Mouse (Mus musculus) heart, embryonic 16.5 days (tissue): ENCODE results near the gene Apobec1. TPM values are rescaled to one million over a fixed set of nuclear protein-coding genes. Genes with fewer than 3 reads are reported as not detected.
"Not testable (repeated sequence)": the region's sequence is repeated elsewhere in the genome, so short reads cannot be mapped to it uniquely, and the experiment has no call there.

Experiments
- ATAC-seq: fragments of 200-750 bp; cut with Nextera tagmentation; replicated peaks from 2 replicates; pipeline ENCODE4 v1.8.0; 2017; ENCODE audit warnings: moderate number of reproducible peaks; ENCODE audit not compliant: insufficient read depth, low FRiP score; ENCODE audit errors: extremely low read depth
- H3K27ac ChIP-seq: fragments of 300-500 bp; sonication (generic); 2 replicates; pipeline ENCODE4 v1.5.1; 2014; ENCODE audit warnings: mild to moderate bottlenecking, low read length, control low read depth, moderate library complexity
- H3K27me3 ChIP-seq: fragments of 300-500 bp; sonication (generic); 2 replicates; pipeline ENCODE4 v1.6.1; 2014; ENCODE audit warnings: low read length, mixed read lengths; ENCODE audit not compliant: control insufficient read depth, insufficient read depth
- H3K36me3 ChIP-seq: fragments of 300-500 bp; sonication (generic); 2 replicates; pipeline ENCODE4 v1.6.1; 2014; ENCODE audit not compliant: control insufficient read depth, insufficient read depth
- H3K4me1 ChIP-seq: fragments of 300-500 bp; sonication (generic); 2 replicates; pipeline ENCODE4 v1.6.1; 2014; ENCODE audit warnings: low read length, mixed read lengths; ENCODE audit not compliant: control insufficient read depth, insufficient read depth
- H3K4me2 ChIP-seq: fragments of 300-500 bp; sonication (generic); 2 replicates; pipeline ENCODE4 v1.6.1; 2014; ENCODE audit warnings: low read depth, mild to moderate bottlenecking, control low read depth, low read length
- H3K4me3 ChIP-seq: fragments of 300-500 bp; sonication (generic); 2 replicates; pipeline ENCODE4 v1.5.1; 2014; ENCODE audit warnings: mild to moderate bottlenecking, control low read depth, low read length
- H3K9ac ChIP-seq: fragments of 300-500 bp; sonication (generic); 2 replicates; pipeline ENCODE4 v1.6.1; 2014; ENCODE audit warnings: low read length, control low read depth
- H3K9me3 ChIP-seq: fragments of 300-500 bp; sonication (generic); replicated peaks from 2 replicates; pipeline ENCODE4 v1.6.1; 2016; ENCODE audit warnings: low read length; ENCODE audit not compliant: control insufficient read depth
- WGBS: fragments of 180-500 bp; shearing (Covaris S2); extraction: QIAGEN DNeasy Blood & Tissue Kit; methylation state at CpG from one replicate; pipeline ENCODE4 v1.1.7; 2014; 5-methylcytosine and 5-hydroxymethylcytosine counted together
- polyA plus RNA-seq: library from polyadenylated mRNA; unstranded; fragments of >200 nt; fragmentation: Nextera tagmentation; extraction: Ambion mirVana; gene quantifications from 2 replicates; pipeline ENCODE4 v1.2.1, GENCODE M21; 2015

The Apobec1 gene
- polyA plus RNA-seq, 1 experiment from 2014 or later, result 5.0 TPM

DNA sequence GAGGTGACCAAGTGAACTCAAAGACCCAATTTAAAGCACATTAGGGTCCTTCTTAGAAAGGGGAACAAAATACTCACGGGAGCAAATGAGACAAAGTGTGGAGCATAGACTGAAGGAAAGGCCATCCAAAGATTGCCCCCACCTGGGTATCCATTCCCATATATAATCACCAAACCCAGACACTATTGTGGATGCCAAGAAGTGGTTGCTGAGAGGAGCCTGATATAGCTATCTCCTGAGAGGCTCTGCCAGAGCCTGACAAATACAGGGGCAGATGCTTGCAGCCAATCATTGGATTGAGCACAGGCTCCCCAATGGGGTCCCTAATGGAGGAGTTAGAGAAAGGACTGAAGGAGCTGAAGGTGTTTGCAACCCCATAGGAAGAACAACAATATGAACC lies 27.2 kb downstream of the Apobec1 start:
- not testable (repeated sequence) for H3K9me3 ChIP-seq, H3K27ac ChIP-seq, H3K27me3 ChIP-seq, H3K4me3 ChIP-seq, H3K36me3 ChIP-seq, H3K4me2 ChIP-seq, H3K9ac ChIP-seq, ATAC-seq, H3K4me1 ChIP-seq
- 90% methylated on average over 1 of the region's 1 CpGs for WGBS

DNA sequence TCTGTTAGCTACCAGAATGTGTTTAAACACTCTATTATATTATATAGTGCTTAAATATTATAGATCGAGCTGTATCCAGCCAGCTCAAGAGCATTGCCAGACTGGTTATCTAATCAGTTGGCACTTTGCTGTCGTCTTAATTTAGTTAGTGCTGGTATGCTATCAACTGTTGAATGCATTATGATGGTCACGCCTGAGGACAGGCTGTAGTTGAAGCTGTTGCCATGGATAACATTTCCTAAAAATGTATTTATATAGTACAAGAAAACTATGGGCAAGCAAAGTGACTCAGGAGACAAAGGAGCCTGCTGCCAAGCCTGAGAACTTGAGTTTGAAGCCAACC lies 30.7 kb downstream of the Apobec1 start:
- Histone ChIP-seq H3K4me2 (no peak overlapping the region), H3K27me3 (no peaks in the 10 kb centered on the region), H3K4me3 (no peak overlapping the region), H3K9ac (no peak overlapping the region), H3K9me3 (no peaks in the 10 kb centered on the region), H3K36me3 (no peaks in the 10 kb centered on the region), H3K4me1 (0 out of 2 replicates have a peak, but pooled peaks cover 3% of the 10 kb centered on the region), H3K27ac (no peak overlapping the region)
- WGBS, result 24% methylated on average over 3 of the region's 3 CpGs
- no peak for ATAC-seq

DNA sequence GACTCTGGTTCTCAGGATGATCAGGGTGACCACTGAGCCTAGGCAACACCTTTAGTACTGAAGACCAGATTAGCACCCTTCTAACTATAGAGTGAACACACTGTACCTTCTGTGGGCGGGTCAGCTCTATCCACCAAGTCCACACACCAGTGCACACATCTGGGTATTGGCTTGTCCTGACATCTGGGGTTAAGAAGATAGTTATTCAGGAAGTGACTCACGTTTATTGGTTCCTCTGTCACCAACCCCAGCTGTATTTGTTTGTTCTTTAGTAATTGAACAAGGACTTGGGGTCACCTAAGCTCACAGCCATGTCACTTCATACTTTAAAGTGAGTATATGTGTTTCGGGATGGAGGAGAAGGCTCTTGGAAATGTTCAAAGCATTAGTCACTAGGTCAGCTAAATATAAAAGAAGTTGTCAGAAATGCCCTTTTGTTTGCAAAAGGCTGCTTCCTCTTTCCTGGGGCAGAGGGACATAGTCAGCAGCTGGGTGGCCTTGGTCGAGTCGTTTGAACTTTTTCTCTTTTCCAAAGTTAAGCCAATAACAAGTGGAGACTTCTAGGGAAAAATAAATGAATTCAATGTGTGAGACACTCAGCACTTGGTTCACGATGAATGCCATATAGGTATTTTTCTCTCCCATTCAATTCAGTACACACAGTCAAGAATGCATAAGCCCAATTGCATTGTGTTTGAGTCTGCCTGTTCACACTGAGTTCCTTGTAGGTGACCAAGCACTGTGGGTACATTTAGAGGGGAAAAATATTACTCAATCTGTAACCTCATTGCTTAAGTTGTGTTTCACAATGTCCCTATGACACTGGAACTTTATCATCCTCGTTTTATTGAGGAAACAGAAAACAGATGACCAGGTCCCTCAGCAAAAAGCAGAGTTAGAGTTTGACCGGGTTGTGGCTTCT lies 31.3 kb downstream of the Apobec1 start:
- no peak overlapping the region for H3K4me2 ChIP-seq
- no peak for ATAC-seq
- 58% methylated on average over 8 of the region's 8 CpGs for WGBS
- no peaks in the 10 kb centered on the region for H3K9me3 ChIP-seq
- H3K9ac ChIP-seq, result no peak overlapping the region
- no peak overlapping the region for H3K4me3 ChIP-seq
- H3K27me3 ChIP-seq, result no peaks in the 10 kb centered on the region
- no peaks in the 10 kb centered on the region for H3K36me3 ChIP-seq
- no peak overlapping the region for H3K27ac ChIP-seq
- H3K4me1 ChIP-seq, result 0 out of 2 replicates have a peak, but pooled peaks cover 3% of the 10 kb centered on the region

DNA sequence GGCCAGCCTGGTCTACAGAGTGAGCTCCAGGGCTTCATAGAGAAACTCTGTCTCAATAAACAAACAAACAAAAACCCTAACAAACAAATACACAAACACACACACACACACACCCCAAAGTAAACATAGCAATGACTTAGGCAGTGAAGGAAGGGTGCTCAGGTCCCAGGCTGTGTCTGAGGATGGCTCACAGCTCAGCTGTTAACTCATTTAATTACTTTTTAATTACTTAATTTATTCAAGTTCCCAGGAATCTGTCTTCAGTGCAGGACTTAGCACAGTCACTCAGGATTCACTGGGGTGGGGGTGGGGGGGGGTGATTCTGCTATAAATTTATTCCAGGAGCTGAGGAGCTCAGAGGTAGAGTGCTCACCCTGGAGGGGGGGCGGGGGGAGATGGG lies 32.5 kb downstream of the Apobec1 start:
- Histone ChIP-seq H3K4me1 (0 out of 2 replicates have a peak, but pooled peaks cover 3% of the 10 kb centered on the region), H3K9me3 (no peaks in the 10 kb centered on the region), H3K9ac (no peak overlapping the region), H3K4me2 (no peak overlapping the region), H3K27me3 (no peaks in the 10 kb centered on the region), H3K36me3 (no peaks in the 10 kb centered on the region), H3K4me3 (no peak overlapping the region), H3K27ac (no peak overlapping the region)
- no peak for ATAC-seq
- 82% methylated on average over 1 of the region's 1 CpGs for WGBS

DNA sequence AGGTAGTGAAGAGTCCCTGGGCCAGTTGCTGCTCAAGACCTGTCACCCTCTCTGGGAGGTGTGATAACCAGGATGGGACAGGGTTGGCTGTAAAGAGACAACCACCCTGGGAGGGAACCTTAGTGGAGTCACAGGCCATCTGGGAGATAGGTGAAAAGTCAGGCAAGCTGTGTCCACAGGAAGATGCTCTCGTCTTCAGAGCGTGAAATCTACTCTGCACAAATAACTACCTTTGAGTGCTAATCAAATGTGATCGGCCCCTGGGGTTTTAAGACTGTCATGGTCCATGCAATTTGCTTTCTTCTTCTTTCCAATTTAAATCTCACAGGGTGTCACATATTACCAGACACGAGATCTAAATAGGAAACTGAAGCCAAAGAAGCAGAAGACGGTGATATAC lies 33.1 kb downstream of the Apobec1 start:
- H3K27me3 ChIP-seq, result no peaks in the 10 kb centered on the region
- no peaks in the 10 kb centered on the region for H3K9me3 ChIP-seq
- 0 out of 2 replicates have a peak, but pooled peaks cover 3% of the 10 kb centered on the region for H3K4me1 ChIP-seq
- no peak overlapping the region for H3K9ac ChIP-seq
- 48% methylated on average over 5 of the region's 5 CpGs for WGBS
- ATAC-seq, result no peak
- H3K36me3 ChIP-seq, result no peaks in the 10 kb centered on the region
- H3K4me3 ChIP-seq, result no peak overlapping the region
- H3K4me2 ChIP-seq, result no peak overlapping the region
- no peak overlapping the region for H3K27ac ChIP-seq

DNA sequence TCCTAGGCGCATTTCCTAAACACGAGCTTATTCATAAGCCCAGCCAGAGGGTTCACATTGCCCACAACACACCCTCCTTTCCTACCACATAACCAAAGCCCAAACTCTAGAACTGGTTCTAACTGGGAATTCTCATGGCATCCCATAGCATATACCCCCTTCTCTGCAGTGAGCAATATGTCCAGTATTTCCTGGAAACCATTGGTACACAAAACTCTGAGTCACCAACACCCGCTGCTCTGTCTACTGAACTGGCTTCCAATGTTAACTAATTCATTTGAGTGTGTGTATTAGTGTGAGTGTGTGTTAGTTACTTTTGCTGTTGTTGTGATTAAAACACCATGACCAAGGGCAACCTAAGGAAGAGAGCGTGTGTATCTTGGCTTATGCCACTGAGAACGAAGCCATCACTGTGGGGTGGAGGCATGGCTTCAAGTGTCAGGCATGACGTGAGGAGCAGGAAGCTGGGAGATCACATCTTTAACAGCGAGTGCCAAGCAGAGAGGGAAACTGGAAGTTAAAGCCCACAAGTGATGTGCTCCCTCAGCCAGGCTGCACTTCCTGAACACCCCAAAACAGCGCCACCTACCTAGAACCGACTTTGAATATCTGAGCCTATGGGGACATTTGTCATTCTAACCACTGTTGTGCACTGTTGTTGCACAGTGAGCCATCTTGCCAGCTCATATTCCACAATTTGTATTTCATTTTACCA lies 37.0 kb downstream of the Apobec1 start:
- Histone ChIP-seq H3K27ac (no peak overlapping the region), H3K4me3 (no peak overlapping the region), H3K9me3 (no peaks in the 10 kb centered on the region), H3K36me3 (no peaks in the 10 kb centered on the region), H3K9ac (no peak overlapping the region), H3K27me3 (peaks cover 15% of the 10 kb centered on the region), H3K4me2 (no peak overlapping the region), H3K4me1 (no peaks in the 10 kb centered on the region)
- ATAC-seq, result no peak
- 82% methylated on average over 9 of the region's 9 CpGs for WGBS

DNA sequence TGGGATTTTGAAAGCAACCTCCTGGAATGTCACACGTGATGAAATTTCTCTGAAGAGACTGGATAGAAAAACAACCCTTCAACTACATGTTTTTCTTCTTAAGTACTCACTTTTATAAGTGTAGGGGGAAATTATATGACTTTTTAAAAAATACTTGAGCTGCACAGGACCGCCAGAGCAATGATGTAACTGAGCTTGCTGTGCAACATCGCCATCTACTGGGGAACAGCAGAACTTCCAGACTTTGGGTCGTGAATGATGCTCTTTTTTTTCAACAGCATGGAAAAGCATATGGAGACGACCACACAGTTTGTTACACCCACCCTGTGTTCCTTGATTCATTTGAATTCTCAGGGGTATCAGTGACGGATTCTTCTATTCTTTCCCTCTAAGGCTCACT lies 39.8 kb downstream of the Apobec1 start:
- Histone ChIP-seq H3K4me1 (no peaks in the 10 kb centered on the region), H3K9ac (no peak overlapping the region), H3K4me2 (no peak overlapping the region; the same call in 1 of the 2 replicates), H3K27me3 (peaks cover 15% of the 10 kb centered on the region), H3K9me3 (no peaks in the 10 kb centered on the region), H3K4me3 (no peak overlapping the region), H3K27ac (no peak overlapping the region), H3K36me3 (no peaks in the 10 kb centered on the region)
- WGBS, result 2% methylated on average over 6 of the region's 6 CpGs
- no peak for ATAC-seq

DNA sequence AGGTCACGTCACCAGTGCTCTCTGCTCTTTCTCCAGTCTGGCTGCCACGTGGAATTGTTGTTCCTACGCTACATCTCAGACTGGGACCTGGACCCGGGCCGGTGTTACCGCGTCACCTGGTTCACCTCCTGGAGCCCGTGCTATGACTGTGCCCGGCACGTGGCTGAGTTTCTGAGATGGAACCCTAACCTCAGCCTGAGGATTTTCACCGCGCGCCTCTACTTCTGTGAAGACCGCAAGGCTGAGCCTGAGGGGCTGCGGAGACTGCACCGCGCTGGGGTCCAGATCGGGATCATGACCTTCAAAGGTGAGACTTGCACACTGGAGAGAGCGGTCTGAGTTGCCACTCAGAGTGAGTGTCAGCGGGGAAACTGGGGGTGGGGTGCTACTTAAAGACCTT lies 41.2 kb downstream of the Apobec1 start:
- Histone ChIP-seq H3K36me3 (no peaks in the 10 kb centered on the region), H3K4me3 (no peak overlapping the region), H3K27ac (no peak overlapping the region), H3K4me1 (no peaks in the 10 kb centered on the region), H3K9ac (no peak overlapping the region), H3K27me3 (peaks cover 15% of the 10 kb centered on the region), H3K9me3 (no peaks in the 10 kb centered on the region), H3K4me2 (no peak overlapping the region)
- 72% methylated on average over 20 of the region's 20 CpGs for whole genome bisulfite sequencing
- ATAC-seq, result no peak

DNA sequence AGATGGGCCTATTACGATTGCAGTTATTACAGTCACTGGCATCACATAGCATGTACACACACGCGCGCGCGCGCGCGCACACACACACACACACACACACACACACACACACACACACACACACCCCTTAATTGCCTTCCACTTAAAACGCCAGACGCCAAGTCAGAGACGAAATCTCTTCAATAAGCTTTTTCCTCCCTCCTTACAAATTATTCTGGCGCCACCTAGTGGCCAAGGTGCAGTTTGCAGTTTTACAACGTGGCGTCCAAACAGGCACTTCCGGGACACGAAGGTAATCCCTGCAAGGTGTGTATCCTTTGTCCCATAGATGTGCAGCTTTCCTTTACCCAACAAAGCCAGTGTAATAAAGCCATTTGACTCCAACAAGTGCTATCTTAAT lies 41.8 kb downstream of the Apobec1 start:
- WGBS, result 10% methylated on average over 17 of the region's 17 CpGs
- Histone ChIP-seq H3K27ac (no peak overlapping the region), H3K9ac (no peak overlapping the region), H3K9me3 (no peaks in the 10 kb centered on the region), H3K4me1 (no peaks in the 10 kb centered on the region), H3K4me2 (peak overlapping the region; percentile 48), H3K36me3 (no peaks in the 10 kb centered on the region), H3K4me3 (no peak overlapping the region), H3K27me3 (peaks cover 15% of the 10 kb centered on the region)
- ATAC-seq, result no peak
